In the genomic region with DNA sequence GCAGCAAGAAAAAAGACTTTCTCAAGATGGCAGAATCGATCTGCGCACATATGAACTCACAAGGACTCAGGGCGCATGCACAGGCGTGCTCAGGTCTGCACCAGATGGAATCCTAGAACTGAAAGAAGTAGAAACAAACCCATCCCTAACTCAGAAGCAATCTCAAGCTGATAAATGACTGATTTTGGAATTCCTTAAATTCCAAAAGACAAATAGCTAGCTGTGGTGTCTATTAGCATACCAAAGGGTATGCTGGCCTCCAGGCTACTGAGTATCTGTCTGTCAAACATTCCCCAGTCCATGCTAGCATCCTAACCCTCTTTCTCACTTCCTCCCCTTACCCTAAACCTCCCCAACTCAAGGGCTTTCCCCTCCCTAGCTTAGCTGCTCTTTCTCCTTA, we compare ENCODE assay signal across 38 mouse cellular contexts. TPM values are rescaled to one million over a fixed set of nuclear protein-coding genes. Genes with fewer than 3 reads are reported as not detected.
DNase-seq lines count a peak whose midpoint lies in the region; TF ChIP-seq lines count a peak whose summit lies in the region.
"Had no signal": no experiment of that assay in that cellular context is flagged by ENCODE, and none has a peak within 500 bp of the region (broad histone marks: within the 10 kb centered on the region; RNA-seq: fewer than 3 reads in every experiment).

No protein-coding gene starts in this region.

- H3K27me3 ChIP-seq in ES-Bruce4 (ENCODE audit: control insufficient read depth, insufficient read depth, low read length, poor library complexity, severe bottlenecking) = no peaks in the 10 kb centered on the region
- H3K27me3 ChIP-seq: embryonic facial prominence, embryonic 13.5 days; forebrain, embryonic 12.5 days; forebrain, embryonic 15.5 days; heart, embryonic 13.5 days; Patski had no signal

- no peaks in the 10 kb centered on the region for H3K9me3 ChIP-seq in ES-Bruce4 (replicated peaks; ENCODE audit: control insufficient read depth, insufficient read depth, low read length, poor library complexity, severe bottlenecking)
- H3K9me3 ChIP-seq: embryonic facial prominence, embryonic 10.5 days; embryonic facial prominence, embryonic 13.5 days; forebrain, embryonic 12.5 days; forebrain, embryonic 15.5 days; heart, embryonic 10.5 days; heart, embryonic 13.5 days had no signal

- peak; percentile 10 for DNase-seq in embryo, embryonic 10.5 days (ENCODE audit: low spot score)
- DNase-seq in embryo, embryonic 9.5 days (ENCODE audit: extremely low spot score) = no peak
- peak; percentile 49 for DNase-seq in Muller cell, postnatal 12 days (ENCODE audit: inconsistent ontology term)
- no peak for DNase-seq in left cerebral cortex, adult 11 months (ENCODE audit: low spot score)
- no peak for DNase-seq in frontal cortex, adult 2 months (ENCODE audit: extremely low spot score in 1 of 2, low spot score in 1 of 2)
- no peak for DNase-seq in adrenal gland, adult 2 months
- DNase-seq: adrenal gland, postnatal 14 days; cerebellum, adult 11 months; cerebellum, adult 2 months; cerebellum, adult 9-11 months; cerebellum, postnatal 25 days; gastrocnemius, postnatal 10 days; gastrocnemius, postnatal 36 days; heart, adult 2 months; heart, postnatal 14 days; heart, postnatal 4 days; kidney, adult 18-20 months had no signal

- peak overlapping the region; percentile 43; the same call in 1 of the 2 replicates for H3K4me3 ChIP-seq in ES-Bruce4 (ENCODE audit: low read depth, low read length)
- H3K4me3 ChIP-seq: embryonic facial prominence, embryonic 10.5 days; embryonic facial prominence, embryonic 13.5 days; erythroblast, embryonic 14.5 days; forebrain, embryonic 12.5 days; forebrain, embryonic 15.5 days; heart, adult 2 months; heart, embryonic 10.5 days; heart, embryonic 13.5 days had no signal

- peak overlapping the region; percentile 81 for H3K9ac ChIP-seq in ES-Bruce4 (ENCODE audit: low read depth, poor library complexity, severe bottlenecking)
- H3K9ac ChIP-seq: embryonic facial prominence, embryonic 13.5 days; forebrain, embryonic 12.5 days; forebrain, embryonic 15.5 days; heart, embryonic 13.5 days; hindbrain, embryonic 14.5 days had no signal

- no peaks in the 10 kb centered on the region for H3K36me3 ChIP-seq in ES-Bruce4 (ENCODE audit: control insufficient read depth, insufficient read depth, low read length, poor library complexity, severe bottlenecking)
- H3K36me3 ChIP-seq: embryonic facial prominence, embryonic 10.5 days; embryonic facial prominence, embryonic 13.5 days; forebrain, embryonic 12.5 days; forebrain, embryonic 15.5 days; heart, embryonic 10.5 days; heart, embryonic 13.5 days had no signal

- H3K27ac ChIP-seq in ES-Bruce4 (ENCODE audit: insufficient read depth, low read length) = peak overlapping the region; percentile 100
- H3K27ac ChIP-seq: embryonic facial prominence, embryonic 10.5 days; embryonic facial prominence, embryonic 13.5 days; forebrain, embryonic 12.5 days; forebrain, embryonic 15.5 days; heart, adult 2 months; heart, embryonic 10.5 days; heart, embryonic 13.5 days; hindbrain, embryonic 14.5 days; hindbrain, postnatal 0 days had no signal

- TF ChIP-seq CTCF in ES-Bruce4 (IDR thresholded peaks at IDR 0.05; ENCODE audit: low read depth, low read length) = no peak

- H3K4me1 ChIP-seq in ES-Bruce4 (ENCODE audit: control insufficient read depth, insufficient read depth, low read length) = peaks cover 6% of the 10 kb centered on the region

- 0 out of 2 replicates have a peak, but pooled peaks have one; percentile 66 for TF ChIP-seq EP300 in ES-Bruce4 (IDR thresholded peaks at IDR 0.05; ENCODE audit: insufficient read depth, low read depth, low read length)

- no peak for TF ChIP-seq POLR2A in ES-Bruce4 (IDR thresholded peaks at IDR 0.05; ENCODE audit: insufficient read depth, low read length)

RNA-seq across cellular contexts. Expression of a gene that starts 4.0 kb away (rescaled TPM):
- polyA plus RNA-seq in ES-Bruce4 (2011; ENCODE audit: insufficient read depth, insufficient read length, low read depth, missing spikeins) = 43.1 and 45.9 TPM in 2 replicates
- 30.1 and 33.8 TPM in 2 replicates for polyA plus RNA-seq in frontal cortex, adult 2 months (2012; rRNA removed)
- total RNA-seq in adrenal gland, adult 2 months (2021) = 10 to 100 TPM; 12.9 to 20.6 TPM
- 12.4 and 13.5 TPM in 2 replicates for polyA plus RNA-seq in adrenal gland, adult 2 months (2012; rRNA removed)

RNA-seq across cellular contexts. Expression of a gene that starts 4.4 kb away (rescaled TPM):
- not detected in 2 replicates for polyA plus RNA-seq in ES-Bruce4 (2011; ENCODE audit: insufficient read depth, insufficient read length, low read depth, missing spikeins)
- 0.50 and 1.0 TPM in 2 replicates for polyA plus RNA-seq in frontal cortex, adult 2 months (2012; rRNA removed)
- total RNA-seq in adrenal gland, adult 2 months (2021) = under 1 TPM; 0.62 to 0.72 TPM
- 4.5 and 5.1 TPM in 2 replicates for polyA plus RNA-seq in adrenal gland, adult 2 months (2012; rRNA removed)
- total RNA-seq: common myeloid progenitor, adult 5-6 weeks; granulocyte monocyte progenitor cell, adult 5-6 weeks had no signal
- polyA plus RNA-seq: CD4-positive, CD25-positive, alpha-beta regulatory T cell, adult 4 months; forebrain, embryonic 12.5 days; hindbrain, embryonic 11.5 days had no signal

RNA-seq across cellular contexts. Expression of a gene that starts 21.7 kb away (rescaled TPM):
- polyA plus RNA-seq in ES-Bruce4 (2011; ENCODE audit: insufficient read depth, insufficient read length, low read depth, missing spikeins) = 23.7 and 24.1 TPM in 2 replicates
- 21.9 and 23.6 TPM in 2 replicates for polyA plus RNA-seq in frontal cortex, adult 2 months (2012; rRNA removed)
- total RNA-seq in adrenal gland, adult 2 months (2021) = 10 to 100 TPM; 33.3 to 33.5 TPM
- 8.1 and 11.8 TPM in 2 replicates for polyA plus RNA-seq in adrenal gland, adult 2 months (2012; rRNA removed)

RNA-seq across cellular contexts. Expression of a gene that starts 23.4 kb away (rescaled TPM):
- polyA plus RNA-seq in ES-Bruce4 (2011; ENCODE audit: insufficient read depth, insufficient read length, low read depth, missing spikeins) = not detected in 2 replicates
- polyA plus RNA-seq in frontal cortex, adult 2 months (2012; rRNA removed) = 0.58 and 0.97 TPM in 2 replicates
- not detected for total RNA-seq in adrenal gland, adult 2 months (2021)
- 0.54 and 0.76 TPM in 2 replicates for polyA plus RNA-seq in adrenal gland, adult 2 months (2012; rRNA removed)
- total RNA-seq: adrenal gland, adult 18-20 months; adrenal gland, postnatal 14 days; adrenal gland, postnatal 4 days; common myeloid progenitor, adult 5-6 weeks; gastrocnemius, adult 18-20 months; gastrocnemius, postnatal 10 days; gastrocnemius, postnatal 36 days; granulocyte monocyte progenitor cell, adult 5-6 weeks; heart, adult 2 months; heart, postnatal 14 days; heart, postnatal 4 days had no signal
- polyA plus RNA-seq: C2C12; CD4-positive, CD25-positive, alpha-beta regulatory T cell, adult 4 months; embryonic facial prominence, embryonic 10.5 days; embryonic facial prominence, embryonic 13.5 days; erythroblast, embryonic 14.5 days; forebrain, embryonic 12.5 days; heart, adult 2 months; heart, embryonic 10.5 days; heart, embryonic 13.5 days; hindbrain, embryonic 11.5 days; inflammation-experienced regulatory T-cells, adult 6 months had no signal

RNA-seq across cellular contexts. Expression of a gene that starts 38.1 kb away (rescaled TPM):
- polyA plus RNA-seq in ES-Bruce4 (2011; ENCODE audit: insufficient read depth, insufficient read length, low read depth, missing spikeins) = not detected in 2 replicates
- polyA plus RNA-seq in frontal cortex, adult 2 months (2012; rRNA removed) = not detected in 2 replicates
- total RNA-seq in adrenal gland, adult 2 months (2021) = under 1 TPM in 1 of 2 experiments, not detected in 1; 0.97 TPM
- 0.52 and 1.2 TPM in 2 replicates for polyA plus RNA-seq in adrenal gland, adult 2 months (2012; rRNA removed)
- total RNA-seq: common myeloid progenitor, adult 5-6 weeks; gastrocnemius, adult 18-20 months; granulocyte monocyte progenitor cell, adult 5-6 weeks; hindbrain, postnatal 0 days had no signal
- polyA plus RNA-seq: C2C12; embryonic facial prominence, embryonic 10.5 days; embryonic facial prominence, embryonic 13.5 days; erythroblast, embryonic 14.5 days; forebrain, embryonic 12.5 days; forebrain, embryonic 15.5 days; hindbrain, embryonic 11.5 days; hindbrain, embryonic 14.5 days; hindbrain, postnatal 0 days; intestine, embryonic 16.5 days; Patski had no signal

Comparison
In these comparisons a context has a peak if more than half of its experiments do, and no peak if none do; other contexts are left out.
1. DNase-seq: peak in embryo, embryonic 10.5 days (single experiment) and Muller cell, postnatal 12 days (single experiment); none in embryo, embryonic 9.5 days (single experiment), left cerebral cortex, adult 11 months (single experiment), frontal cortex, adult 2 months (0 of 2) and adrenal gland, adult 2 months (single experiment).